Mouse (Mus musculus) liver, postnatal 0 days (tissue): Measurements from ENCODE around the gene Mab21l3.

Experiments
- CTCF ChIP-seq: sonication (generic); IDR thresholded peaks from 2 replicates; pipeline ENCODE4 v1.5.1; 2016; ENCODE audit warnings: antibody characterized with exemption, low read depth
- EP300 ChIP-seq: IDR thresholded peaks from 2 replicates; pipeline ENCODE4 v1.6.1; 2016; ENCODE audit warnings: antibody characterized with exemption, low read depth, mild to moderate bottlenecking

DNA sequence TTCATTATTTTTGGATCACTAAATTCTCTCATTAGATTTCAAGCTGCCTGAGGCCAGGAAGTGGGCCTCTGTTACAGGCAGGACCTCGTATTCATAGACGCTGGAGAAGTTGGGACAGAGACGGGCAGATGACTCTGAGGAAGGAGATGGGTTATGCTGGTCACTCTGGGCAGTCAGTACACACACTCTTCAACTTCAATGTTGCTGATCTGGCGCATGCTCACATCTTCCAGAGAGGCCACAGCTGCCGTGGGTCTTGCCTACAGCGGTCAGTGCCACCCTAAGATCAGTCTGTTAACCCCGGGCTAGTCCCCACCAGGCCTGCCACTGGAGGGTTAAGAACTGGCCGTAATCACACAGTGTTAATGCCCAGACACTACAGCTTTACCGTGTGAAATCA lies 23.2 kb upstream of the Mab21l3 start:
- TF ChIP-seq CTCF = no peak
- TF ChIP-seq EP300 = no peak
